Mouse (Mus musculus) cerebellum, adult 2 months (tissue): ENCODE measurements around the gene Gcm2. TPM values are rescaled to one million over a fixed set of nuclear protein-coding genes. Genes with fewer than 3 reads are reported as not detected.

Source experiments
- DNase-seq, 2 experiments: peaks; one replicate each; pipeline ENCODE4 v3.0.0; 2021
- H3K27ac ChIP-seq: fragments of 200-500 bp; 2 replicates; pipeline ENCODE4 v1.5.1; 2012; ENCODE audit warnings: low read length, control low read depth, inconsistent platforms; ENCODE audit not compliant: insufficient read depth
- H3K27me3 ChIP-seq: fragments of 200-500 bp; 2 replicates; pipeline ENCODE4 v1.6.1; 2012; ENCODE audit warnings: inconsistent platforms, mild to moderate bottlenecking, low read length, moderate library complexity; ENCODE audit not compliant: control insufficient read depth, insufficient read depth
- H3K4me1 ChIP-seq: fragments of 200-500 bp; 2 replicates; pipeline ENCODE4 v1.6.1; 2011; ENCODE audit warnings: low read length; ENCODE audit not compliant: control insufficient read depth, insufficient read depth
- H3K4me3 ChIP-seq: fragments of 200-500 bp; replicated peaks from 2 replicates; pipeline ENCODE3; 2011; ENCODE audit warnings: mild to moderate bottlenecking, low read depth, low read length, control low read depth; ENCODE audit not compliant: insufficient read depth
- CTCF ChIP-seq: fragments of 200-500 bp; IDR thresholded peaks from 2 replicates; pipeline ENCODE4 v1.5.1; 2011; ENCODE audit warnings: low read depth, mild to moderate bottlenecking, control low read depth, low read length, moderate library complexity, borderline replicate concordance; ENCODE audit not compliant: insufficient read depth
- POLR2A ChIP-seq: fragments of 200-500 bp; IDR thresholded peaks from 2 replicates; pipeline ENCODE4 v1.6.1; 2011; ENCODE audit warnings: low read length, control low read depth, borderline replicate concordance; ENCODE audit not compliant: insufficient read depth
- WGBS: fragments of 180-500 bp; shearing (Covaris S2); methylation state at CpG from one replicate; pipeline ENCODE4 v1.1.7; 2018; 5-methylcytosine and 5-hydroxymethylcytosine counted together
- polyA plus RNA-seq: library from polyadenylated mRNA; depleted of rRNA; stranded (reverse); fragments of >200 nt; gene quantifications from 2 replicates; pipeline ENCODE4 v1.2.3, GENCODE M21; 2012

Gcm2 gene
- polyA plus RNA-seq, 1 experiment, result not detected

GRCm38 (mm10) chr13:41123666-41124225 lies 12.9 kb upstream of the Gcm2 start:
- H3K4me1 ChIP-seq, result no peaks in the 10 kb centered on the region
- H3K4me3 ChIP-seq, result no peak overlapping the region
- no peak overlapping the region for H3K27ac ChIP-seq
- DNase-seq, result no peak
- no peak for TF ChIP-seq CTCF
- no peak for TF ChIP-seq POLR2A
- no peaks in the 10 kb centered on the region for H3K27me3 ChIP-seq
- 66% methylated on average over 6 of the region's 6 CpGs for WGBS

GRCm38 (mm10) chr13:41119152-41119945 lies 8.5 kb upstream of the Gcm2 start:
- no peak for DNase-seq

DNA sequence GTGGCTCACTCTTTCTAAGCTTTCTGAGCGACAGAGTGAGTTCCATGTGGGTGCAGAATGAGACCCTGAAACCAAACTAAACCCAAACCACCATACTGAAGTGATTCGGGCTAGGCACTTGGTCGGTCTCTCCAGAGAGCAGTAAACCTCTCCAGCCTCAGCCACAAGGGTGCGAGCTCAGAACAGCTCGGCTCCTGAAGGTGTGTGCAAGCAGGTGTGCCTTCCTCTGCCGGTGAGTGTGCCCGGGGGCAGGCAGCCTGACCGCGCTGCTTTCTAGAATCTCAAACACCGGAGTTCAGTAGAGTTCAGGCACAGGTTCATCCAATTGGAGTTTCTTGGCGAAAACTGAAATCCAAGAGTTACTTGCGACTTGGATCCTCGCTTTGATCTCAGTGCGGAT lies 3.1 kb upstream of the Gcm2 start, which contains the start of gene Sycp2l:
TSS of gene Sycp2l (plus strand) at position 368 of the 400 bp plus-strand sequence.
- no peak for DNase-seq
- 33% methylated on average over 14 of the region's 14 CpGs for WGBS
- TF ChIP-seq CTCF (no peak), POLR2A (no peak)
- Histone ChIP-seq H3K27ac (no peak within 1 kb of the TSS), H3K4me1 (no peaks in the 10 kb centered on the region), H3K4me3 (no peak within 1 kb of the TSS), H3K27me3 (no peaks in the 10 kb centered on the region)

More at GRCm38 (mm10) chr13:41119152-41119945, 8.5 kb upstream of the Gcm2 start:
- no peak for TF ChIP-seq CTCF
- TF ChIP-seq POLR2A, result no peak
- Histone ChIP-seq H3K27ac (no peak overlapping the region), H3K4me1 (no peaks in the 10 kb centered on the region), H3K4me3 (no peak overlapping the region), H3K27me3 (no peaks in the 10 kb centered on the region)
- 39% methylated on average over 9 of the region's 9 CpGs for WGBS

GRCm38 (mm10) chr13:41105541-41105940 lies 5.3 kb downstream of the Gcm2 start:
- no peaks in the 10 kb centered on the region for H3K4me1 ChIP-seq
- no peak for DNase-seq
- TF ChIP-seq POLR2A, result no peak
- no peak for TF ChIP-seq CTCF
- 94% methylated on average over 13 of the region's 13 CpGs for WGBS
- no peak overlapping the region for H3K4me3 ChIP-seq
- no peak overlapping the region for H3K27ac ChIP-seq
- H3K27me3 ChIP-seq, result no peaks in the 10 kb centered on the region

DNA sequence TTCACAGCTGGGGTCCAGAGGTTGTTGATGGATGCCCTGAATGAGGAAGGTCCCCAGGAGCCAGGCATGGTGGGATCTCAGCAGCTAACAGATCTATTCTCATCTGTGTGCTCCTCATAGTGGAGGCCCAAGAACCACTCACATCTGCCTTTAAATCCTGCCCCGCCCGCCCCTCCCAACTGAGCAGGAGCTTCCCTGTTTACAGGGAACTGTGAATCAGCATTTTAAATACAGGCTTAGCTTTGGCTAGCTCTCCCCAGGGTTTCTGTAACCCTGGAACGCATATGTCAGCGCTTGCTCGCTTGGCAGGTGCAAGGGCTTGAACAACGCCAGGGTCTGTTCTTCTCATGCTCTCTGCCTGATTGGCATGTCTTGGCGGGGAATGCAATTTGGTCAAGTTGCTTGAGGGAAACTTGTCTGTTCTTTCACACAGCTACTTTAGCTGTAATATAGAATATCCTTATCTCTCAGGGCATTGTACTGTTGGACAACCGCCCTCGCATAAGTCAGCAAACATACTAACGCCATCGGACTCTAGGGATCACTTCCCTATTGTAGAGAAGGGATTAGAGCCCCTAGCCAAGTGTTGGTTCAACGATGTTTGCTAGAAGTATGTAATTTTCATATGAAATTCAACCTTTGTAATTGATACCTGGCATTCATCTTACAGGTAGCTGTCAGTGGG lies 6.9 kb downstream of the Gcm2 start:
- Histone ChIP-seq H3K4me3 (no peak overlapping the region), H3K4me1 (no peaks in the 10 kb centered on the region), H3K27me3 (no peaks in the 10 kb centered on the region), H3K27ac (no peak overlapping the region)
- TF ChIP-seq CTCF (no peak), POLR2A (no peak)
- 54% methylated on average over 12 of the region's 12 CpGs for WGBS
- DNase-seq, result no peak

GRCm38 (mm10) chr13:41100031-41100430 lies 10.8 kb downstream of the Gcm2 start:
- no peak overlapping the region for H3K4me3 ChIP-seq
- DNase-seq, result no peak
- H3K4me1 ChIP-seq, result no peaks in the 10 kb centered on the region
- 92% methylated on average over 2 of the region's 2 CpGs for WGBS
- H3K27me3 ChIP-seq, result no peaks in the 10 kb centered on the region
- H3K27ac ChIP-seq, result no peak overlapping the region
- TF ChIP-seq CTCF, result no peak
- no peak for TF ChIP-seq POLR2A

DNA sequence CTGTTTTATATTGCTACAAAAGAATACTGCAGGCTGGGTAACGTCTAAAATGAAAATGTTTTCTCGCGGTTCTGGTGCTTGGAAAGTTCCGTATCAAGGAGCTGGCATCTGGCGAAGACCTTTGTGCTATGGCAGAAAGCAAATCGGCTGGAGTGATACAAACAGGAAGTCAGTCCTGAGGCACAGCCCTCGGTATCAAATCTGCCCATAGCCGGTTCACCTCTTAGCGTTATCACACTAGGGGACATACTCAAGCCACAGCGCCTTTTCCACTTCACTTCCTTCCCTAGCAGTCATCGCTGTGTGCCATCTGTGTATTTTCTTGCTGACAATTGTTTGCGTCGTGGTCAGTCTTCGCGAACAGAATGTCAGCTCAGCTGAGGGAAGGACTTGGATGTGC lies 12.5 kb downstream of the Gcm2 start:
- Histone ChIP-seq H3K27ac (no peak overlapping the region), H3K4me3 (no peak overlapping the region), H3K4me1 (no peaks in the 10 kb centered on the region), H3K27me3 (no peaks in the 10 kb centered on the region)
- DNase-seq, result no peak
- no peak for TF ChIP-seq CTCF
- no peak for TF ChIP-seq POLR2A
- WGBS, result 70% methylated on average over 15 of the region's 15 CpGs

- no peak for DNase-seq
- WGBS, result 90% methylated on average over 16 of the region's 16 CpGs
- TF ChIP-seq POLR2A, result no peak
- no peak for TF ChIP-seq CTCF
- Histone ChIP-seq H3K4me3 (no peak overlapping the region), H3K4me1 (no peaks in the 10 kb centered on the region), H3K27ac (no peak overlapping the region), H3K27me3 (no peaks in the 10 kb centered on the region)
Observed at GRCm38 (mm10) chr13:41097324-41098058, 13.3 kb downstream of the Gcm2 start.
